Mouse (Mus musculus) lung, postnatal 4 days (tissue): ENCODE data around the gene Fam186b.

Experiments
- DNase-seq, 2 experiments: peaks; one replicate each; pipeline ENCODE4 v3.0.0; 2021

Gene Fam186b

GRCm38 (mm10) chr15:99319411-99319871 lies 23.8 kb upstream of the Fam186b start:
- peak; percentile 62 to 81 for DNase-seq

- DNase-seq = no peak
Observed at GRCm38 (mm10) chr15:99318861-99319410, 23.2 kb upstream of the Fam186b start.

DNA sequence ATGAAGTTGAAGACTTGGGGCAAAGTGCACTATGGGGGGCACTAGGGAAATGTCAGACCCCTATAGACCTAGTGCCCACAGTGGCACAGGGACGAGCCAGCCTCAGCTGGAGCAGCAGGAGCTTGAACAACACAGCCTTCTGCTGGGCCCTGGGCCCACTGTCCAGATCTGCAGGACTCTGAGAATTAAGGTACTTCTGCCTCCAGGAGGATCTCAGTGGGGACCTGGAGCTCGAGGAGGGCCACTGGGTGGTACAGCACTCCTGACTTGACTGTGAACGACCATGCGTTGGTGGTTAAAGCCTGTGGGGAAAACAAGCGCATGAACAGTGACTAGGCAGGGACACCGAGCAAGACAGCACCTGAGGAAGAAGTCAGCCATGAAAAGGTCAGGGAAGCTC lies 22.4 kb upstream of the Fam186b start:
- no peak for DNase-seq

- DNase-seq = peak; percentile 81 to 89
Observed at GRCm38 (mm10) chr15:99317267-99317651, 21.6 kb upstream of the Fam186b start.

DNA sequence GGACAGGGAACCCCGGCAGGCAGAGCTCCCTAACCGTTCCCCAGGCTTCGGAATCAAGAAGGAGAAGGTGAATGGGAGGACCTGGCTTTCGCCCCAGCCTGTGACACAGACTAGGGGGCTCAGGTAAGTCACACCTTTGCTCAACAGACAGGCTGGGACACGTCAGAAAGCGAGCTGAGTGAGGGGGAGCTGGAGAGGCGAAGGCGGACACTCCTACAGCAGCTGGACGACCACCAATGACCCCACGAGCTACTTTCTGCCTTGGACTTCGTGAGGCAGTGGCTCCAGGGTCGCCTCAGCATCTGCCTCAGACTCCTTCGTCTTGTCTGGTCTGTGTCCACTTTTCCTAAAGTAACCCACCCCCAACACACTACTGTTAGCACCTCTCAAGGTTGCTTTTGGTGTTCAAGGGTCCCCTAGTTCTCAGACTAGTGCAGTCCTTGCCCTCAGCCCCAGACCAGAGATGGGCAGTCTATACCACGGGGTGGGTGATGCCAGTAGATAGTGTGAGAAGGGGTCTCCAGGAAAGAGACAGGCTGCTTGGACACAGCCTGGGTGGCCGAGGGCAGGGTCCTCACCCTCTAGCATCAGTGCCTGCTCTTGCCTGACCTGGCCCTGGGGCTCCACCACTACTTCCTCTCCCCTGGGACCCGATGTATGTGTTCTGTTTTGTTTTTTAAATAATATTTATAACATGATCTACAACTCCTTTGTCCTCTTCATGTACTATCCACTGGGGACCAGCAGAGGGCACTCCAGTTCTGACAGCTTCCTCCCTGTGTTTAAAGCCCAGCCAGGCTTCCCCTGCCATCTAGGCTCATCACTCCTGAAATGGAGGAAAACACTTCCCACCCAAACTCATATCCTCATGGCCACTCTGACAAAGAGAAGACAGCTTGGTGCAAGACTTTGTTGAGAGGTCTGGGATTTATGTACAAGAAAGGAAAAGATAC lies 20.9 kb upstream of the Fam186b start:
- DNase-seq = peak; percentile 79 to 88

DNA sequence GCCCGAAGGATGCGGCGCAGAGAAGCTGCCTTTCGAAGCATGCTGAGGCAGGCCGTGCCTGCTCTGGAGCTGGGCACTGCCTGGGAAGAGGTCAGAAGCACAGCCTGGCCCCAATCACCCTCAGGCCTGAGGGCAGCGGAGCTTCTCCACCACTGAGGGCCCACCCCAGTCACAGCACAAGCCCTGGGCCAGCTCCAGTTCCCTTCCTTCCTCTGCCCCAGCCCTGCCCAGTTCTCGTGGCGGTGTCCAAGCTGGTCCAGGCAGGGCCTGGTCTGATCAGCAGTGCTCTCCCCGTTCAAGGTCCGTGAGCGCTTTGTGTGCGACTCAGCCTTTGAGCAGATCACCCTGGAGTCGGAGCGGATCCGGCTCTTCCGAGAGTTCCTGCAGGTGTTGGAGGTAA lies 19.2 kb upstream of the Fam186b start:
- DNase-seq = peak in 1 of 2 experiments; percentile 56

- DNase-seq = no peak
Observed at GRCm38 (mm10) chr15:99310617-99311016, 14.9 kb upstream of the Fam186b start.

DNA sequence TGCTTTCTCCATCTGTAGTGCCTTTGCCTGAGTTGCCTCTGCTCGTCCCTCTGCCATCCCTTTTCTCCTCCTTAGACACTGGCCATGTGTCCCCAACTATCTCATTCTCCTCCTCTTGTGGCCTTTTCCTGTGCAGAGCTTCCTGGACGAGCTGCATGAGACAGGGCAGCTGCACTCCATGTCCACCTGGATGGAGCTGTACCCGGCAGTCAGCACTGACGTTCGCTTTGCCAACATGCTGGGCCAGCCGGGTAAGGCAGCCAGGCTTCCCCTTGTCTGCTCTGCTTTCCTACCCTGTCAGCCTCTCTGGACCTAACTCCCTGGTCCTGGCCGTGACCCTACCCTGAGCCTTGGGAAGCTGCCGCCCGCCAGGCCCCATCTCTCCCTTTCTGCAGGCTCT lies 13.9 kb upstream of the Fam186b start:
- no peak for DNase-seq

DNA sequence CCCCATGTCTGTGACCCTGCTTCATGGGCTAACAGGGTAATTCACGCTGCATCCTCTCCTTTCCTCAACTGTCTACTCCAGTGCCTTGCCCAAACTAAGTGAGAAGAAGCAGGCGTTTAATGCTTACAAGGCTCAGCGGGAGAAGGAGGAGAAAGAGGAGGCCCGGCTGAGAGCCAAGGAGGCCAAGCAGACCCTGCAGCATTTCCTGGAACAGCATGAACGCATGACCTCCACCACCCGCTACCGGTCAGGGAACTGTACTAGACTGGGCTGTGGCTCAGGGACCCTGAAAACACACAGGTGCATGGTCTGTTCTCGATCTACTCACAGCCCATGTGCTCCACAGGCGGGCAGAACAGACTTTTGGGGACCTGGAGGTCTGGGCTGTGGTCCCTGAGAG lies 11.8 kb upstream of the Fam186b start:
- no peak for DNase-seq

GRCm38 (mm10) chr15:99296213-99296612 lies 525 bp upstream of the Fam186b start:
- no peak for DNase-seq

- DNase-seq = peak; percentile 95 to 97
Observed at GRCm38 (mm10) chr15:99294813-99295374, 794 bp downstream of the Fam186b start, which contains the start of gene Prpf40b. Gene Prpf40b (plus strand): TSS chr15:99295087.

GRCm38 (mm10) chr15:99294287-99294686 lies 1.4 kb downstream of the Fam186b start:
- DNase-seq = no peak

- DNase-seq = no peak
Observed at GRCm38 (mm10) chr15:99290586-99290985, 5.1 kb downstream of the Fam186b start.

GRCm38 (mm10) chr15:99285189-99285535 lies 10.5 kb downstream of the Fam186b start:
- DNase-seq = no peak

GRCm38 (mm10) chr15:99284527-99285188 lies 11.0 kb downstream of the Fam186b start:
- DNase-seq = peak; percentile 24 to 57

DNA sequence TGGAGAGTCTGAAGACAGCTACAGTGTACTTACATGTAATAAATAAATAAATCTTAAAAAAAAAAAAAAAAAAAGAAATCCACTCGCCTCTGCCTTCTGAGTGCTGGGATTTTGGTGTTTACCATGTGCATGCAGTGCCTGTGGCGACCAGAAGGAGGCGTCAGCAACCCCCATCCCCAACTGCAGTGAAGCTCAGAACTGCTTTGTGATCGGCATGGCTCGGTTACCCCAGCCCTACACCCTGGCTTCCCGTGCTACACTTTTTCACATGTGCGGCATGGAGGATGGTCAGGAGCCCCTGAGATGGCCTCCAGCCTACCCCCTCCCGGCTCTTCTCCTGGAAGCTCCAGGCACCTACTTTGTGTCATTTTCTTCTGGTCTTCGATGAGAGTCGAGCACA lies 12.2 kb downstream of the Fam186b start:
- DNase-seq = peak in 1 of 2 experiments; percentile 30

- no peak for DNase-seq
Observed at GRCm38 (mm10) chr15:99278271-99278670, 17.4 kb downstream of the Fam186b start.

DNA sequence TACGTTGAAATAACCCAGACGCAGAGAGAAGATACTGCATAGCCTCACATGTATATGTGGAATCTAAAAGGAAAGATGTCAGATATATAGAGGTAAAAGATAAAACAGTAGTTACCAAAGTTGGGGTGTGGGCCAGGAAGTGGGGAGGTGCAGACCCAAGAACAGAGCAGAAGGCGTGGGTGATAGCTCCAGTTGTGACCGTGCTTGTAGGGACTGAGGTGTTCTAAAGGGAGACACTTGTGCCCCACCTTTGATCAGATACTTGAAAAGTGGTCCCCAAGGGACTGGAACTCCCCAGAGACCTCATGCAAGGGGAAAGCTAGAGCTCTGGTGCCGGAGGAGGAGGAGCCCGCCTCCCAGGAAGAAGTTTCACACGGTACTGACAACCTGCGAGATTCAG lies 19.6 kb downstream of the Fam186b start:
- DNase-seq = no peak

GRCm38 (mm10) chr15:99265679-99266078 lies 30.0 kb downstream of the Fam186b start:
- DNase-seq = peak; percentile 65 to 81

- DNase-seq = no peak
Observed at GRCm38 (mm10) chr15:99264363-99264762, 31.3 kb downstream of the Fam186b start.

DNA sequence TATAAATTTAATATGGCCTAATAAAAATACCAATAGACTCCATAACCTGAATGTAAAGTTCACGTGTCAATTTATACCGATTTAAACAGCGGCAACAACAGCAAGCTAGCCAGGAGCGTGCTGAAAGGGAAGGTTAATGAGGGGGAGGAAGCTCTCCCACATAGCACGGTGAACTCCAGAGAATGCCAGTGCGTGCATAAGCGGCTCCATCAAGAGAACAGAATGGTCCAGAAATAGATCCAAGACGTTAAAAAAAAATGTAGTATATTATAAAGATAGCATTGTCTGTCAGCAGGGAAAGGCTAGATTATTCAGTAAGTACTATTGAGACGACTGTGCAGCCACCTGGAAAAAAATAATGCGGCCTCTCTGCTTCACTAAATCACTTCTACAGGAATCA lies 33.0 kb downstream of the Fam186b start:
- no peak for DNase-seq

DNA sequence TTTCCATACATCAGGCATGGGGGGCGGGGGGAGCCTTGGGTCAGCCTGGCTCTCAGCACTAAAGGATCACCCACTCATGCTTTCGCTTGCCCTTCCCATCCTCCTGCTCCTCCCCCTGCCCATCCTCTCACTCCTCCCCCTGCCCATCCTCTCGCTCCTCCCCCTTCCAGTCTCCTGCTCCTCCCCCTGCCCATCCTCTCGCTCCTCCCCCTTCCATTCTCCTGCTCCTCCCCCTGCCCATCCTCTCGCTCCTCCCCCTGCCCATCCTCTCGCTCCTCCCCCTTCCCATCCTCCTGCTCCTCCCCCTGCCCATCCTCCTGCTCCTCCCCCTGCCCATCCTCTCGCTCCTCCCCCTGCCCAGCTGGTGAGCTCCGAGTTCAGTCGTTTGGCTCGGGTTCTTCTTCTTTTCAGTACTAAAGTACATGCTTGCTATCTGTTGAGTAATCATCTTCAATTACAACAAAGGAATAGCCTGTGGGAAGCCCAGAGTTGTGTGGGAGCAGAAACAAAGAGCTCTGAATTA lies 35.9 kb downstream of the Fam186b start:
- DNase-seq = peak; percentile 84 to 85

- DNase-seq = peak in 1 of 2 experiments; percentile 78
Observed at GRCm38 (mm10) chr15:99259167-99259729, 36.4 kb downstream of the Fam186b start.
